Mouse (Mus musculus): ENCODE data around the gene Tmcc3.

- no peak for TF ChIP-seq CTCF (IDR thresholded peaks at IDR 0.05; ENCODE audit: low read depth)
- no peak for TF ChIP-seq EP300 (IDR thresholded peaks at IDR 0.05; ENCODE audit: low read depth)
Measured at GRCm38 (mm10) chr10:94347296-94347695, 35.5 kb downstream of the Tmcc3 start.

Data from heart, postnatal 0 days (tissue).